Mouse (Mus musculus): Measurements from ENCODE around the gene C1s2. TPM values are rescaled to one million over a fixed set of nuclear protein-coding genes. Genes with fewer than 3 reads are reported as not detected.
"Not testable (repeated sequence)": the region's sequence is repeated elsewhere in the genome, so short reads cannot be mapped to it uniquely, and the experiment has no call there.

The C1s2 gene
- 0.13 TPM in 1 of 2 replicates, not detected in the other for polyA plus RNA-seq (2015; fragmentation: Nextera tagmentation; extraction: Ambion mirVana)

- not testable (repeated sequence) for H3K9ac ChIP-seq; H3K4me2 ChIP-seq; H3K4me1 ChIP-seq; H3K4me3 ChIP-seq; ATAC-seq; H3K9me3 ChIP-seq (replicated peaks); H3K27me3 ChIP-seq; H3K27ac ChIP-seq; H3K36me3 ChIP-seq (ENCODE audit: poor library complexity, severe bottlenecking)
- WGBS, result 76% methylated on average over 2 of the region's 2 CpGs
Observed at GRCm38 (mm10) chr6:124635985-124636384, at the start of gene C1s2. Gene C1s2, minus strand, starts transcription at chr6:124636085.

GRCm38 (mm10) chr6:124683591-124684417 lies 47.9 kb upstream of the C1s2 start:
- H3K4me1 ChIP-seq, result no peaks in the 10 kb centered on the region
- no peak overlapping the region for H3K27ac ChIP-seq
- no peak for ATAC-seq
- WGBS, result 91% methylated on average over 14 of the region's 14 CpGs
- H3K27me3 ChIP-seq, result no peaks in the 10 kb centered on the region
- no peaks in the 10 kb centered on the region for H3K9me3 ChIP-seq (replicated peaks)
- no peaks in the 10 kb centered on the region for H3K36me3 ChIP-seq (ENCODE audit: poor library complexity, severe bottlenecking)
- no peak overlapping the region for H3K4me3 ChIP-seq
- H3K4me2 ChIP-seq, result no peak overlapping the region
- H3K9ac ChIP-seq, result no peak overlapping the region

DNA sequence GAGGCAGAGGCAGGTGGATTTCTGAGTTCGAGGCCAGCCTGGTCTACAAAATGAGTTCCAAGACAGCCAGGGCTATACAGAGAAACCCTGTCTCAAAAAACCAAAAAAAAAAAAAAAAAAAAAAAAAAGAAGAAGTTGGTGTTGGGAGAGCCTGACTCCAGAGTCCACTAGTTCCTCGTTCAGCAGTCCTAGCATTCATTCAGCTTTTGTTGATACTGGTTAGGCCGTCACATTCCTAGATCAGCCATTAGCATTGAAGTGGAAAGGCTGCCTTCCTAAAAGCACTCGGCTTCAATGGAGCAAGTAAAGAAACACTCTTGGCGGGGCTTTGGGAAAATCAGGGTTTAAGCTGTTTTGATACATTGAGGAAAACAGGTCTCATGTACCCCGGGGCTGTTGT lies 46.4 kb upstream of the C1s2 start:
- H3K9ac ChIP-seq; H3K27me3 ChIP-seq; H3K4me2 ChIP-seq; H3K4me3 ChIP-seq; H3K36me3 ChIP-seq (ENCODE audit: poor library complexity, severe bottlenecking); H3K27ac ChIP-seq; ATAC-seq; H3K9me3 ChIP-seq (replicated peaks); H3K4me1 ChIP-seq: not testable (repeated sequence)
- WGBS, result 39% methylated on average over 6 of the region's 6 CpGs

DNA sequence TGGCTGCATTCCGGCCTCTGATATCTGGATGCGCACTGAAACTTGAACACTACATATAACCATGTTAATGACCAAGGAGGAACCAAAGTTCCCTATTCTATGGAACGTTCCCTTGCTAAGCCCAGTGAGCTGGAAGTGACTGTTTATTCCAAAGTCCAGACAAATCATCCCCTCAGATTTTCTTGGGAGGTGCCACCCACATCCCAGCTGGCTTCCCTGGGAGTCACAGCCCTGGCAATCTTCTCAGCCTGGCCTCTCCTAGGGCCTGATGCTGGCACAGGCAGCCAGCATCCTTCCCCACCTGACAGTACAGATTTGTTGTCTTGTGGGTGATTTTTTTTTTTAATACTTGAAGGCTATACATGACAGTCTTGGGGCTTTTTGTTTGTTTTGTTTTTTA lies 43.6 kb upstream of the C1s2 start:
- no peak overlapping the region for H3K4me2 ChIP-seq
- WGBS, result 93% methylated on average over 3 of the region's 3 CpGs
- H3K36me3 ChIP-seq (ENCODE audit: poor library complexity, severe bottlenecking), result no peaks in the 10 kb centered on the region
- no peaks in the 10 kb centered on the region for H3K4me1 ChIP-seq
- H3K4me3 ChIP-seq, result no peak overlapping the region
- H3K9ac ChIP-seq, result no peak overlapping the region
- H3K27me3 ChIP-seq, result no peaks in the 10 kb centered on the region
- no peak overlapping the region for H3K27ac ChIP-seq
- no peak for ATAC-seq
- no peaks in the 10 kb centered on the region for H3K9me3 ChIP-seq (replicated peaks)

- Histone ChIP-seq H3K4me1 (no peaks in the 10 kb centered on the region), H3K36me3 (ENCODE audit: poor library complexity, severe bottlenecking) (no peaks in the 10 kb centered on the region), H3K9me3 (replicated peaks) (no peaks in the 10 kb centered on the region), H3K27me3 (no peaks in the 10 kb centered on the region), H3K27ac (no peak overlapping the region), H3K4me2 (no peak overlapping the region), H3K9ac (no peak overlapping the region), H3K4me3 (no peak overlapping the region)
- 96% methylated on average over 7 of the region's 7 CpGs for WGBS
- no peak for ATAC-seq
Observed at GRCm38 (mm10) chr6:124678769-124679168, 42.9 kb upstream of the C1s2 start.

DNA sequence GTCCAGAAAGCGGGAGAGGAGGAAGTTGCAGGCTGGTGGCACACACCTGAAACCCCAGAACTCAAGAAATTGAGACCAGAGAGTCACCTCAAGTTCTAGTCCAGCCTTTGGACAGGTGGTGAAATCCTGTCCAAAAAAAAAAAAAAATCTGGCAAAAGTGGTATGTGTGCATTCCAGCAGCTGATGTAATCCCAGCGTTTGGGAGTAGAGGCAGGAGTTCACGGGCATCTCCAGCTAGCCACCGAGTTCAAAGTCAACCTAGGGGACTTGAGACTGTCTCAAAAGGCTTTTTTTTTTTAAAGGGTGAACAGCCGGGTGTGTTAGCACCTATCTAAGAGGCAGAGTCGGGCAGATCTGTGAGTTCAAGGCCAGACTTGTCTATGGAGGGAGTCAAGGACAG lies 40.3 kb upstream of the C1s2 start:
- 92% methylated on average over 6 of the region's 6 CpGs for WGBS
- Histone ChIP-seq H3K27me3 (no peaks in the 10 kb centered on the region), H3K9ac (no peak overlapping the region), H3K4me1 (no peaks in the 10 kb centered on the region), H3K27ac (no peak overlapping the region), H3K9me3 (replicated peaks) (no peaks in the 10 kb centered on the region), H3K4me3 (no peak overlapping the region), H3K36me3 (ENCODE audit: poor library complexity, severe bottlenecking) (no peaks in the 10 kb centered on the region), H3K4me2 (no peak overlapping the region)
- no peak for ATAC-seq

DNA sequence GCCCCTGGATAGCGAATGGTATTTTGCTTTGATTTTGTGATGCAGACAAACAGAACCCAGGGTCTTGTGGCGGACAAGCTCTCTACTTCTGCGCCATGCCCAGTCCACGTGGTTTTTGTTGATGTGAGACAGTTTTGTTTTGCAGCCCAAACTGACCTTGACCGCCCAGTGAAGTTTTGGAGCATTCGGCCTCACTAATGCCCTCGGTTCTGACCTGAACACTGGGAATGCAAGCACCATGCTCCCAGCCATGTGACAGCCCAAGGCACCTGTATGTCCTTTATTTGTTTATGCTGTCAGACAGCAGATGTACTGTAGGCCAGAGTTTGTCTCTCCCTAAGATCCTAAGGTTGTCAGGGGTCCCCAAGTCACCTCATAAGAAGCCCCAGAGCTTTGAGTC lies 38.7 kb upstream of the C1s2 start:
- no peaks in the 10 kb centered on the region for H3K9me3 ChIP-seq (replicated peaks)
- no peaks in the 10 kb centered on the region for H3K27me3 ChIP-seq
- no peak overlapping the region for H3K27ac ChIP-seq
- no peak overlapping the region for H3K9ac ChIP-seq
- H3K4me2 ChIP-seq, result no peak overlapping the region
- no peaks in the 10 kb centered on the region for H3K36me3 ChIP-seq (ENCODE audit: poor library complexity, severe bottlenecking)
- H3K4me3 ChIP-seq, result no peak overlapping the region
- H3K4me1 ChIP-seq, result no peaks in the 10 kb centered on the region
- ATAC-seq, result no peak
- 94% methylated on average over 7 of the region's 7 CpGs for WGBS

DNA sequence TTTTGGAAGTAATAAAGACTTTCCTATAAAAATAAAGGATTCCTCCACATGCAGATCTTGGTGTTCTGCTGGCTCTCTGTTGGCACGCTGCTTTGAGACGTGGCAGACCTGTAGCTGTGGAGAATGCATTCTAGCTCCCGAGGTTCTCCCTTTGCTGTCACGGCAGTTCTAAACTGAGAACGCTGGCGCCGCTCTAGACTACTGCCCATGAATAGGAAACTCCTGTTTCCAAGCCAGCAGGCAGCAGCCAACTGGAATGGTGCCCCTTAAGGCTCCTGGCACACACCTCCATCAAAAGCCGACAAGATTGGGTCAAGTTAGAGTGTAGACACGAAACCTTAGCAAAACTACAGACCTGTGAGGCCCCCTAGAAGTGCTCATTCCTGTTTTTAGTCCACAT lies 37.7 kb upstream of the C1s2 start:
- Histone ChIP-seq H3K4me3 (no peak overlapping the region), H3K4me1 (no peaks in the 10 kb centered on the region), H3K9ac (no peak overlapping the region), H3K9me3 (replicated peaks) (no peaks in the 10 kb centered on the region), H3K27me3 (no peaks in the 10 kb centered on the region), H3K36me3 (ENCODE audit: poor library complexity, severe bottlenecking) (no peaks in the 10 kb centered on the region), H3K4me2 (no peak overlapping the region), H3K27ac (no peak overlapping the region)
- no peak for ATAC-seq
- WGBS, result 91% methylated on average over 9 of the region's 9 CpGs

DNA sequence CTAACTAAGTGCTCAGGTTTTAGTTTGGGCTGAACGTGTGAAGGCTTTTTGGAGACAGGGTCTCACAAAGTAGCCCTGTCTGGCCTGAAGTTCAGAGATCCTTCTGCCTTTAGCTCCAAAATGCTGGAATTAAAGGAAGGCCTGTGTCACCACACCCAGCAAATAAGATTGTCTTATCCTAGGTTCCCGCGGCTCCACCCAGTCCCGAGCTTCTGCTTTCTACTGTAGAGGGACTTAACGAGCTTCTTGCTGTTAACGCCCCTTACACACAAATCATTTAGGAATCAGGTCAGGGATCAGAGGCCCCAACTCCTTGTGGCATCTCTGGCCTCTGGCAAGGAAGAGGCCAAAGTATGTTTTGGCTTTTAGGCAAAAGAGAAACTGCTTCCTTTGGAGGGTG lies 36.2 kb upstream of the C1s2 start:
- H3K27ac ChIP-seq, result no peak overlapping the region
- H3K9me3 ChIP-seq (replicated peaks), result no peaks in the 10 kb centered on the region
- 53% methylated on average over 6 of the region's 6 CpGs for WGBS
- no peak overlapping the region for H3K4me2 ChIP-seq
- H3K36me3 ChIP-seq (ENCODE audit: poor library complexity, severe bottlenecking), result no peaks in the 10 kb centered on the region
- H3K27me3 ChIP-seq, result no peaks in the 10 kb centered on the region
- no peak overlapping the region for H3K9ac ChIP-seq
- H3K4me3 ChIP-seq, result no peak overlapping the region
- ATAC-seq, result no peak
- H3K4me1 ChIP-seq, result no peaks in the 10 kb centered on the region

DNA sequence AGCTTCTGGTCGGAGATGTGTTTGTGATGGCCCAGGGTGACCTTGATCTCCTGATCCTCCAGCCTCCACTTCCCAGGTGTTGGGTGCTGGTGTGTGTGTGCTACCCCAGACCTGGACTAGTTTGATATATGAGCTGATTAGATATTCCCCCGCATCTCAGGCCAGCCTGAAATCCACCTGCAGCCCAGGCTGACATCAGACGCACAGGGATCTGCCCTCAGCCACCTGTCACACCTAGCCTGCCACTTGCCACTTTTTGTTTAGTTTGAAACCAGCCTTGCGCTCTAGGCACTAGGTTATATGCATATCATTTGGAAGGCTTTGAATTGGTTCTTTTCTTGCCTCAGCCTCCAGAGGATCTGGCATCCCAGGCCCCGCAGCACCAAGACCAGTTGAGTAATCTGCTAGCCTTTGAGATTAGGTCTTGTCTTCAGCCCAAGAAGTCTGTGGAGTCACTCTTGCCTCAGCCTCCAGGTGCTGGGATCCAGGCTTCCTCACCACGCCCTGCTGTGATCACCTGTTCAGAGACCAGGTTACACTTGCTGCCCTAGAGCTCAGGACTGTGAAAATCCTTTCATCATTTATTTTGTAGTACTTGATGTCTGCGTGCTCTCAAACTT lies 34.5 kb upstream of the C1s2 start:
- no peak overlapping the region for H3K4me3 ChIP-seq
- ATAC-seq, result no peak
- WGBS, result 92% methylated on average over 7 of the region's 7 CpGs

GRCm38 (mm10) chr6:124669234-124669859 lies 33.5 kb upstream of the C1s2 start:
- no peaks in the 10 kb centered on the region for H3K36me3 ChIP-seq (ENCODE audit: poor library complexity, severe bottlenecking)
- H3K4me2 ChIP-seq, result no peak overlapping the region
- no peaks in the 10 kb centered on the region for H3K27me3 ChIP-seq
- no peaks in the 10 kb centered on the region for H3K9me3 ChIP-seq (replicated peaks)
- no peaks in the 10 kb centered on the region for H3K4me1 ChIP-seq
- H3K9ac ChIP-seq, result no peak overlapping the region
- ATAC-seq, result no peak
- no peak overlapping the region for H3K27ac ChIP-seq
- no peak overlapping the region for H3K4me3 ChIP-seq
- WGBS, result 93% methylated on average over 11 of the region's 11 CpGs

More for the DNA sequence above, 34.5 kb upstream of the C1s2 start:
- Histone ChIP-seq H3K9ac (no peak overlapping the region), H3K36me3 (ENCODE audit: poor library complexity, severe bottlenecking) (no peaks in the 10 kb centered on the region), H3K27me3 (no peaks in the 10 kb centered on the region), H3K4me2 (no peak overlapping the region), H3K27ac (no peak overlapping the region), H3K4me1 (no peaks in the 10 kb centered on the region), H3K9me3 (replicated peaks) (no peaks in the 10 kb centered on the region)

DNA sequence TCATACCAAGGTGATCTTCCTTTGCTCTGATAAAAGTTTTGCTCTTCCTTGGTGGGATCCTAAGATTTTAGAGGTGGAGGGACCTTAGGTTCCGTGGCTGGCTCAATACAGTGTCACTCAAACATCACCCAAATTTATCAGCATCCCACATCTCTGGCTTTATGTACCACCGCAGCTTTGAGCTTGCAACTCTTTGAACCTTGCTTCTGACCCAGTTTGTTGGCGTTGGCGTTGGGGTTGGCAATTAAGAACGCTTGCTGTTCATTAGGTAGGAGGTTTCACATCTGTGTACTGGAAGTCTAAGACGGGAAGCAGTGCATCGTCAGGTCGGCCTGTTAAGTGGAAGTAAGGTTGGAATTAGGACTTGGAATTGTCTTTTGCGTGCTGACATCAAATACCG lies 29.1 kb upstream of the C1s2 start:
- Histone ChIP-seq H3K9me3 (replicated peaks) (no peaks in the 10 kb centered on the region), H3K4me3 (no peak overlapping the region), H3K9ac (no peak overlapping the region), H3K27me3 (no peaks in the 10 kb centered on the region), H3K27ac (no peak overlapping the region), H3K36me3 (ENCODE audit: poor library complexity, severe bottlenecking) (no peaks in the 10 kb centered on the region), H3K4me2 (no peak overlapping the region), H3K4me1 (peaks cover 5% of the 10 kb centered on the region; the same call in 1 of the 2 replicates)
- no peak for ATAC-seq
- WGBS, result 92% methylated on average over 10 of the region's 10 CpGs
